Mouse (Mus musculus) liver, adult 2 months (tissue): ENCODE measurements around the gene Sertad4. TPM values are rescaled to one million over a fixed set of nuclear protein-coding genes. Genes with fewer than 3 reads are reported as not detected.

Experiments used
- DNase-seq: peaks from one replicate; pipeline ENCODE4 v3.0.0-alpha.2; 2011; ENCODE audit warnings: low read depth, low spot score; ENCODE audit errors: extremely low read depth
- H3K27ac ChIP-seq: fragments of 200-500 bp; replicated peaks from 2 replicates; pipeline ENCODE4 v1.5.1; 2012; ENCODE audit warnings: low read depth, mild to moderate bottlenecking, control low read depth, inconsistent platforms, low read length; ENCODE audit not compliant: insufficient read depth
- H3K27me3 ChIP-seq: fragments of 200-500 bp; 2 replicates; pipeline ENCODE4 v1.6.1; 2012; ENCODE audit warnings: mild to moderate bottlenecking, moderate library complexity, low read length, inconsistent platforms; ENCODE audit not compliant: control insufficient read depth, insufficient read depth
- H3K36me3 ChIP-seq: fragments of 200-500 bp; 2 replicates; pipeline ENCODE4 v1.6.1; 2012; ENCODE audit warnings: low read length, inconsistent platforms; ENCODE audit not compliant: control insufficient read depth, insufficient read depth
- H3K4me1 ChIP-seq: fragments of 200-500 bp; 2 replicates; pipeline ENCODE4 v1.6.1; 2011; ENCODE audit warnings: low read length; ENCODE audit not compliant: control insufficient read depth, insufficient read depth
- H3K4me3 ChIP-seq: fragments of 200-500 bp; 2 replicates; pipeline ENCODE4 v1.5.1; 2011; ENCODE audit warnings: low read depth, mild to moderate bottlenecking, control low read depth, low read length, moderate library complexity; ENCODE audit not compliant: insufficient read depth
- H3K79me2 ChIP-seq: fragments of 200-500 bp; 2 replicates; pipeline ENCODE4 v1.6.1; 2012; ENCODE audit warnings: inconsistent platforms, mild to moderate bottlenecking, low read length, moderate library complexity; ENCODE audit not compliant: control insufficient read depth, insufficient read depth
- H3K9ac ChIP-seq: fragments of 200-500 bp; 2 replicates; pipeline ENCODE4 v1.6.1; 2012; ENCODE audit warnings: low read depth, mild to moderate bottlenecking, control low read depth, inconsistent platforms, low read length
- CTCF ChIP-seq: fragments of 200-500 bp; IDR thresholded peaks from 2 replicates; pipeline ENCODE4 v1.5.1; 2011; ENCODE audit warnings: low read depth, low read length, control low read depth
- POLR2A ChIP-seq: fragments of 200-500 bp; IDR thresholded peaks from 2 replicates; pipeline ENCODE4 v1.6.1; 2011; ENCODE audit warnings: low read length, control low read depth; ENCODE audit not compliant: insufficient read depth; ENCODE audit errors: extremely low read depth
- WGBS: fragments of 180-500 bp; shearing (Covaris S2); methylation state at CpG from one replicate; pipeline ENCODE4 v1.1.7; 2018; 5-methylcytosine and 5-hydroxymethylcytosine counted together
- polyA plus RNA-seq: library from polyadenylated mRNA; depleted of rRNA; stranded (reverse); fragments of >200 nt; gene quantifications from 2 replicates; pipeline ENCODE4 v1.2.3, GENCODE M21; 2012
- total RNA-seq: library from RNA; depleted of rRNA; stranded (reverse); fragments of >200 nt; gene quantifications from 2 replicates; pipeline ENCODE4 v1.2.3, GENCODE M21; 2014

The Sertad4 gene
- total and polyA plus RNA-seq, 2 experiments: 0.06 TPM; not detected in 1

DNA sequence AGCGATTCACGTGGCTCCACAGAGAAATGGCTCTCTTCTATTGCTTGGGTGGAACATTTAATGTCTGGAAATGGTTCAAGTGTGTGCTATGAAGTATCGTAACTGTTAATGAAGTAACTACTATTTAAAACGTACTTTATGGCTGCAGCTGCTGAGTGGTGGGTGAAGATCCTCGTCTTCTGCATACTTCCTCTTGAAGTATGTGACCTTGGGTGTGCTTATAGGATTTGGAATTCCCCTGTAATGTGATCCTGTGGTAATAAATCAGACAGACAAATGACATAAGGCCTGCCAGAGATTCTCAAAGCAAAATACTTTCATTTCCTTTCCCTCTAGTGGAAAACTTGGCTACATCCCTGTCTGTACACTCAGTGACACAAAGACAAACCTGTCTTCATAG lies 5.9 kb downstream of the Sertad4 start:
- Histone ChIP-seq H3K79me2 (no peaks in the 10 kb centered on the region), H3K27me3 (peaks cover under 1% of the 10 kb centered on the region; the same call in 1 of the 2 replicates), H3K36me3 (no peaks in the 10 kb centered on the region), H3K4me3 (no peak overlapping the region), H3K27ac (no peak overlapping the region), H3K9ac (no peak overlapping the region), H3K4me1 (no peaks in the 10 kb centered on the region)
- no peak for DNase-seq
- 82% methylated on average over 5 of the region's 5 CpGs for WGBS
- TF ChIP-seq POLR2A (no peak), CTCF (no peak)

DNA sequence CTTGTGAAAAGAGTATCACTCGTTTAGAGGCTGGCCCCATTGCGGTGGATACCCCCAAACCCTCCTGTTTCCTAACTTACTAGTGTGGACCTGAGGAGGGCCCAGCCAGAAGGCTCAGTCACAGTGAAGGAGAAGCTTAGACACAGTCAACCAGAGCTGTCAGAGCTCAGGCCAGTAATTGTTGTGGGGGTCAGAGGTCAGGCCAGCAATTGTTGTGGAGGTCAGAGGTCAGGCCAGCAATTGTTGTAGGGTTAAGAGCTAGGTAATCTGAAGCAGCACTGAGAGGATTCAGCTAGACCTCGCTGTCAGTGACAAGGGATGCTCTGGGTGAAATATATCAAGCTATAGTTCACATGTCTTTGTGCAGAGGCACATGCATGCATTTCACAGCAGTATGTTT lies 8.3 kb downstream of the Sertad4 start:
- no peaks in the 10 kb centered on the region for H3K79me2 ChIP-seq
- H3K27ac ChIP-seq: no peak overlapping the region
- no peak overlapping the region for H3K4me3 ChIP-seq
- no peaks in the 10 kb centered on the region for H3K27me3 ChIP-seq
- WGBS: 67% methylated on average over 3 of the region's 3 CpGs
- no peak overlapping the region for H3K9ac ChIP-seq
- TF ChIP-seq POLR2A: no peak
- no peak for TF ChIP-seq CTCF
- DNase-seq: no peak
- H3K4me1 ChIP-seq: no peaks in the 10 kb centered on the region
- H3K36me3 ChIP-seq: no peaks in the 10 kb centered on the region

DNA sequence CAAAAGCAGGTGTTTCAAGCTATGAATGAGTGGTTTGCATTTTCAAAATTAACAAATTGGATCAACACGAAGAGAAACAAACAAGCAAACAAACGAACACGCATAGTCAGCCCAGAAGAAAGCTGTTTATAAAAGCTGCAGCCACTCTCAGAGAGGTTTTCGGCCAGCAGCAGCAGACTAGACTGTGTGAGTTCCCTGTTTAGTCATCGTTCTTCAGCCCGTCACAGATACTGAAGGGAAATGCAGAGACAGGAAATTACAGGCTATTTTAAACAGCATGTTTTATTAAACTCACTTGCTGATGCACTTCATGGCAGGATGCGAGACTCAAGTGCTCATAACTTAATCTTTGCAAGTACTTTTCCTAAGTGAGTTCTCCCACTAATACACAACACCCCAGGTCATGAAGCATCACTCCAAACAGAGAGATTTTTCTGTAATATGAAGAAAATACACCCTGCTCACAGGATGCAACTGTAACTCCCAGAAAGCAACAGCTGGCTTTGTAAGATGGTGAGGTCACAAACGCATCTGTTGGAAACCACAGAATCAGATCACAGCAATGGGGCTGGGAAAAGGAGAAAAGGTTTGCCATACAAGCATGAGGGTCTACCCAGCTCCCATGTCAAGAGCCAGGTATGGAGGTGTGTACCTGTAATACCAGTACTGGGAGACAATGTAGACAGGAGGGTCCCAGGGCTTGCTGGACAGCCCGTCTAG lies 14.3 kb downstream of the Sertad4 start:
- 67% methylated on average over 9 of the region's 9 CpGs for WGBS
- H3K36me3 ChIP-seq: no peaks in the 10 kb centered on the region
- H3K4me1 ChIP-seq: no peaks in the 10 kb centered on the region
- H3K9ac ChIP-seq: no peak overlapping the region
- H3K79me2 ChIP-seq: no peaks in the 10 kb centered on the region
- no peak overlapping the region for H3K27ac ChIP-seq
- no peak overlapping the region for H3K4me3 ChIP-seq
- no peaks in the 10 kb centered on the region for H3K27me3 ChIP-seq
- no peak for DNase-seq
- TF ChIP-seq POLR2A (no peak), CTCF (no peak)

DNA sequence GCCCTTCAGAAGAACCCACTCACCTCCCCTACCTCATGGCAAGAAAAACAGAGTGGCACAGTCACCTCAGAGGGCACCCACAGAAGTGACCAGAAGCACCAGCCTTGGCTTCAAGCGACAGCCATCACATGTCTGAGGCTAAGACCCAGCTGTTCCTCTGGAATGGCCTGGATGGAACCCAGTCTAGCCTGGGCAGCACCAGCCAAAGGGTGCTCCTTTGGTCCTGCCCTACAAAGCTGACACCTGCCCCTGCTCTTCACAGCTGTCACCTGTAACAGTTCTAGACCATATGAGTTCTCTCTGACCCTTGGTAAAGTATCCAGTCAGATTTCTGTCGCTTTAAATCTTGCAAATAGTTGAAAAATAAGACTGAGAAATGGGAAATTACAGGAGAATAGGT lies 14.9 kb downstream of the Sertad4 start:
- H3K79me2 ChIP-seq: no peaks in the 10 kb centered on the region
- H3K4me3 ChIP-seq: no peak overlapping the region
- H3K27me3 ChIP-seq: no peaks in the 10 kb centered on the region
- no peaks in the 10 kb centered on the region for H3K36me3 ChIP-seq
- no peaks in the 10 kb centered on the region for H3K4me1 ChIP-seq
- no peak for DNase-seq
- WGBS: 86% methylated on average over 2 of the region's 2 CpGs
- H3K27ac ChIP-seq: no peak overlapping the region
- H3K9ac ChIP-seq: no peak overlapping the region
- TF ChIP-seq POLR2A: no peak
- no peak for TF ChIP-seq CTCF

- no peaks in the 10 kb centered on the region for H3K36me3 ChIP-seq
- no peak overlapping the region for H3K27ac ChIP-seq
- H3K27me3 ChIP-seq: peaks cover 8% of the 10 kb centered on the region
- 14% methylated on average over 18 of the region's 18 CpGs for WGBS
- no peak for TF ChIP-seq CTCF
- no peak for TF ChIP-seq POLR2A
- H3K4me1 ChIP-seq: peaks cover 9% of the 10 kb centered on the region
- no peaks in the 10 kb centered on the region for H3K79me2 ChIP-seq
- no peak for DNase-seq
- no peak overlapping the region for H3K4me3 ChIP-seq
- no peak overlapping the region for H3K9ac ChIP-seq
Measured at GRCm38 (mm10) chr1:192835211-192835681, 20.3 kb downstream of the Sertad4 start.
